Mouse (Mus musculus) brown adipose tissue, adult 24 weeks (tissue): ENCODE data around the gene Milr1. TPM values are rescaled to one million over a fixed set of nuclear protein-coding genes. Genes with fewer than 3 reads are reported as not detected.

ENCODE experiments used
- H3K27ac ChIP-seq: fragments of 200-500 bp; replicated peaks from 2 replicates; pipeline ENCODE4 v1.5.1; 2012; ENCODE audit warnings: low read depth, mild to moderate bottlenecking, low read length
- H3K4me1 ChIP-seq: fragments of 200-500 bp; 2 replicates; pipeline ENCODE4 v1.6.1; 2012; ENCODE audit warnings: low read length, mixed read lengths; ENCODE audit not compliant: control insufficient read depth, insufficient read depth, insufficient read length
- H3K4me3 ChIP-seq: fragments of 200-500 bp; 2 replicates; pipeline ENCODE4 v1.5.1; 2012; ENCODE audit warnings: low read depth, mild to moderate bottlenecking, low read length, moderate library complexity; ENCODE audit not compliant: insufficient read depth
- polyA plus RNA-seq: library from polyadenylated mRNA; stranded (reverse); fragments of >200 nt; gene quantifications from 2 replicates; pipeline ENCODE4 v1.2.4, GENCODE M21; 2012; ENCODE audit not compliant: missing spikeins, insufficient read depth, insufficient read length

Gene Milr1
- 0.95 TPM in 1 of 2 replicates, not detected in the other for polyA plus RNA-seq

- H3K4me3 ChIP-seq = peak within 1 kb of the TSS; percentile 42
- no peaks in the 10 kb centered on the region; the same call in 1 of the 2 replicates for H3K4me1 ChIP-seq
- peak within 1 kb of the TSS; percentile 80 for H3K27ac ChIP-seq
Measured at GRCm38 (mm10) chr11:106751039-106752018, at the start of gene Milr1. Gene Milr1, plus strand, starts transcription at chr11:106751226.

- Histone ChIP-seq H3K4me1 (peaks cover 25% of the 10 kb centered on the region), H3K4me3 (no peak overlapping the region), H3K27ac (no peak overlapping the region)
Measured at GRCm38 (mm10) chr11:106701589-106701988, 49.4 kb upstream of the Milr1 start.

DNA sequence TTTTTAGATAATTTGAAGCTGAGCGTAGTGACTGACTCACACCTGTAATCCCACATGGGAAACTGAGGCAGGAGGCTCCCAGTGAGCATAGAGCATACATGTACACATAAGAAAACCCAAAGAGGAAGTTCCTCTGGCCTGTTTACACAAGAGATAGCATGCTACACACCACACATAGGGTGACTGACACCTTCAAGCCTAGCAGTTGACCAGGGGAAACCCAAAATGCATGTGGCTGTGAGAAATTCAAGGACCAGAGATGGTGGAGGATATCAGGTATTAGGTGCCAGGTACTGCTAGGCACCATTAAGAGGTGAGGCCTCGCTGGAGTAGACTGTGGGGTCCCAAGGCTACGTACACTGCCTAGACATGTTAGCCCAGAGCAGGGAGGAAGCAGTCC, 48.4 kb upstream of the Milr1 start:
- Histone ChIP-seq H3K4me3 (no peak overlapping the region), H3K4me1 (peaks cover 22% of the 10 kb centered on the region), H3K27ac (no peak overlapping the region)

- H3K27ac ChIP-seq = no peak overlapping the region
- 0 out of 2 replicates have a peak overlapping the region, but pooled peaks have one; percentile 5 for H3K4me3 ChIP-seq
- peaks cover 20% of the 10 kb centered on the region for H3K4me1 ChIP-seq
Measured at GRCm38 (mm10) chr11:106703931-106704330, 47.1 kb upstream of the Milr1 start.

- H3K4me3 ChIP-seq = no peak overlapping the region
- H3K27ac ChIP-seq = 0 out of 2 replicates have a peak overlapping the region, but pooled peaks have one; percentile 38
- H3K4me1 ChIP-seq = peaks cover 16% of the 10 kb centered on the region
Measured at GRCm38 (mm10) chr11:106704399-106705111, 46.5 kb upstream of the Milr1 start.

DNA sequence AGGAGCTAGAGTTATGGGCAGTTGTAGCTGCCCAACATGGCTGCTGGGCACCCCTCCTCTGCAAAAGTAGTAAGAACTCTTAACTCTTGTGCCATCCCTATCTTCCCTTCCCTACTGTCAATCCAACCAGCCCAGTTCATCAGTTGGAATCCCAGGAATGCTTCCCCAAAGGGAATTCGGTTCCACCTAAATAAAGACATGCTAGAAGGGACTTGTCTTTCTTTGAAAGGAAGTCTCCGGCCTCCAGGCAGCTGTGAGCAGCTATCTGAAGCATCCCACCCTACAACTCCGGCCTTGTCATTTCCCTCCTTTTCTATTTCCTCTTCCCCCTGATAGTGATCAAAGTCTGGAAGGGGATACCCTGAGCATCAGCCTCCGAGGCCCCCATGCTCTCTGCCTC, 44.8 kb upstream of the Milr1 start:
- 0 out of 2 replicates have a peak overlapping the region, but pooled peaks have one; percentile 3 for H3K27ac ChIP-seq
- H3K4me3 ChIP-seq = peak overlapping the region; percentile 9; the same call in 1 of the 2 replicates
- H3K4me1 ChIP-seq = peaks cover 16% of the 10 kb centered on the region

- H3K4me1 ChIP-seq = peaks cover 11% of the 10 kb centered on the region
- peak overlapping the region; percentile 45; the same call in 1 of the 2 replicates for H3K27ac ChIP-seq
- H3K4me3 ChIP-seq = 0 out of 2 replicates have a peak overlapping the region, but pooled peaks have one; percentile 7
Measured at GRCm38 (mm10) chr11:106707085-106707484, 43.9 kb upstream of the Milr1 start.

DNA sequence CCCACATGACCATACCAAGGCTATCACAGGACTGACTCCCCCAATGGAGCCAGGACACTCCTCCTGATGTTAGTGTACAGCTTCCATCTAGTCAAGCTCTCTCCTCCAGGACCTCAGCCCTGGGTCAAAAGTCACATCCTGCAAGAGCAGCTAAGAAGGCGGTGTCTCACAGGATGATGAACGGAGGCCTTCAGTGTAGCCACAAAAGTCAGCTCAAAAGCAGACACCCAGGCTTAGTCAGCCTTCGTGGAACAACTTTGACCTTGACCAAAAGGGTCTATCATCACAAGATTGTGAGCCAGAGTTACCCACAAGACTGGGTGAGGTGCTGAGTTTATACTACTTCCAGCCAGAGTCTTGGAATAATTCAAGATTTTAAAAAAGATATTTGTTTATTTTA, 43.2 kb upstream of the Milr1 start:
- Histone ChIP-seq H3K4me3 (peak overlapping the region; percentile 5; the same call in 1 of the 2 replicates), H3K27ac (peak overlapping the region; percentile 10), H3K4me1 (peaks cover 9% of the 10 kb centered on the region)

- peaks cover 9% of the 10 kb centered on the region for H3K4me1 ChIP-seq
- H3K4me3 ChIP-seq = peak overlapping the region; percentile 37
- peak overlapping the region; percentile 63 for H3K27ac ChIP-seq
Measured at GRCm38 (mm10) chr11:106709227-106709985, 41.6 kb upstream of the Milr1 start.

DNA sequence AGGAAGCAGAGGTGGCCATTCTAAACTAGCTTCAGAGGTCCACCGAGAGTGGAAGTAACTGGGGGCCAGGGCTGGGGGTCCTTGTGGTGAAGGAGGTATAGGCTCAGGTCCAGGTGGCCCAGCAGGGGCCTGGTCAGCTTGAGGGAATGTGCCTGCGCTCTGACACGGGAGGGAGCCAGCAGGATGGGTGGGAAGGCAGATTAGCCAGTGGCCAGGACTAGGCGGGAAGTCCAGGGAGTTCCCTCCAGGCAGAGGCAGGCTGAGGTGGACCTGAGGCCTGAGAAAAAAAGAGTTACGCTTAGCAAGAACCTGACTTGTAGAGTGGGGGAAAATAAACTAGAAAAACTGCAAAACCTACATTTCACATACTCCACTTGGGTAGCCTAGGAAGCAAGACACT, 40.2 kb upstream of the Milr1 start:
- Histone ChIP-seq H3K4me1 (peaks cover 8% of the 10 kb centered on the region; the same call in 1 of the 2 replicates), H3K27ac (peak overlapping the region; percentile 79), H3K4me3 (peak overlapping the region; percentile 48)

DNA sequence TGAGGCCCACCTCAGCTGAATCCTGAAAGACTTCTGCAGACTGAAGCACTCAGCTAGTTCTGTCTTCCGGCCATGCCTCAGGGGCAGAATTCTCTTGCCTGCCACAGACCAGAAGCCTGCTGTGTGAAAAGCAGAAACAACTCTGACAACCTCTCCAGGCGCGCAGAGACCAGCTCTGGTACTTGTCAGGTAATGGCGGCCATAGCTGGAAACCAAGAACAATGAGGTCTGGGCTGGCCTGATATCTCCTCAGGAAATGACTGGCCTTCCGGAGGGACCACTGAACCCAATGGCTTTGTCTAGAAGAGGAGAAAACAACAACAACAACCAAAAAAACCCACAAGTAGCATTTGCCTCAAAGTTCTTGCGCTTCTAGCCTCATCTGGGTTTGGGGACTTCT, 36.0 kb upstream of the Milr1 start:
- H3K27ac ChIP-seq = peak overlapping the region; percentile 95
- peak overlapping the region; percentile 69 for H3K4me3 ChIP-seq
- H3K4me1 ChIP-seq = peaks cover 13% of the 10 kb centered on the region; the same call in 1 of the 2 replicates

GRCm38 (mm10) chr11:106716568-106716967, 34.5 kb upstream of the Milr1 start:
- Histone ChIP-seq H3K4me1 (peaks cover 13% of the 10 kb centered on the region; the same call in 1 of the 2 replicates), H3K27ac (peak overlapping the region; percentile 81), H3K4me3 (no peak overlapping the region)

DNA sequence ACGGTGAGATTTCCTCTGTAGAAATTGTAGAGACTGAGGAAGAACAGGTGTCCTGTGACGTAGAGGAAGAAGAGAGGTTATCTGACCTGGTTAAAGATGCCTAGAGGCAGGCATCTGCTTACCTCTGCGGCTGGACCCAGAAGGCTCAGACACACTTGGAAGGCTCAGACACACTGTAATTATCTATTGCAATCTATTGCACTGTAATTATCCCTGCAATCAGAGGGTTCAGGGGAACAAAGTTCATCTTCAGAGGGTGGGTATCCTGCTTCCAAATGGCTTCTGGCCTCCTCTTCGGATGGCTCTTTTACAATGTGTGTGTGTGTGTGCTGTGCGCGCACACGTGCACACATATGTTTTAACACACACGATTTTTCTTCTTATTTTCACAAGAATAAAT, 30.6 kb upstream of the Milr1 start:
- peaks cover 18% of the 10 kb centered on the region for H3K4me1 ChIP-seq

GRCm38 (mm10) chr11:106722831-106723361, 28.1 kb upstream of the Milr1 start:
- Histone ChIP-seq H3K27ac (peak overlapping the region; percentile 82), H3K4me1 (peaks cover 5% of the 10 kb centered on the region)

More for the DNA sequence above, 30.6 kb upstream of the Milr1 start:
- no peak overlapping the region for H3K4me3 ChIP-seq
- H3K27ac ChIP-seq = no peak overlapping the region

More at GRCm38 (mm10) chr11:106722831-106723361, 28.1 kb upstream of the Milr1 start:
- no peak overlapping the region for H3K4me3 ChIP-seq
